Mouse (Mus musculus) liver, adult 2 months (tissue): ENCODE data around the gene Olfr523. TPM values are rescaled to one million over a fixed set of nuclear protein-coding genes. Genes with fewer than 3 reads are reported as not detected.

Source experiments
- DNase-seq: peaks from one replicate; pipeline ENCODE4 v3.0.0-alpha.2; 2011; ENCODE audit warnings: low read depth, low spot score; ENCODE audit errors: extremely low read depth
- H3K27ac ChIP-seq: fragments of 200-500 bp; replicated peaks from 2 replicates; pipeline ENCODE4 v1.5.1; 2012; ENCODE audit warnings: low read depth, mild to moderate bottlenecking, control low read depth, inconsistent platforms, low read length; ENCODE audit not compliant: insufficient read depth
- H3K27me3 ChIP-seq: fragments of 200-500 bp; 2 replicates; pipeline ENCODE4 v1.6.1; 2012; ENCODE audit warnings: mild to moderate bottlenecking, moderate library complexity, low read length, inconsistent platforms; ENCODE audit not compliant: control insufficient read depth, insufficient read depth
- H3K36me3 ChIP-seq: fragments of 200-500 bp; 2 replicates; pipeline ENCODE4 v1.6.1; 2012; ENCODE audit warnings: low read length, inconsistent platforms; ENCODE audit not compliant: control insufficient read depth, insufficient read depth
- H3K4me1 ChIP-seq: fragments of 200-500 bp; 2 replicates; pipeline ENCODE4 v1.6.1; 2011; ENCODE audit warnings: low read length; ENCODE audit not compliant: control insufficient read depth, insufficient read depth
- H3K4me3 ChIP-seq: fragments of 200-500 bp; 2 replicates; pipeline ENCODE4 v1.5.1; 2011; ENCODE audit warnings: low read depth, mild to moderate bottlenecking, control low read depth, low read length, moderate library complexity; ENCODE audit not compliant: insufficient read depth
- H3K79me2 ChIP-seq: fragments of 200-500 bp; 2 replicates; pipeline ENCODE4 v1.6.1; 2012; ENCODE audit warnings: inconsistent platforms, mild to moderate bottlenecking, low read length, moderate library complexity; ENCODE audit not compliant: control insufficient read depth, insufficient read depth
- H3K9ac ChIP-seq: fragments of 200-500 bp; 2 replicates; pipeline ENCODE4 v1.6.1; 2012; ENCODE audit warnings: low read depth, mild to moderate bottlenecking, control low read depth, inconsistent platforms, low read length
- CTCF ChIP-seq: fragments of 200-500 bp; IDR thresholded peaks from 2 replicates; pipeline ENCODE4 v1.5.1; 2011; ENCODE audit warnings: low read depth, low read length, control low read depth
- POLR2A ChIP-seq: fragments of 200-500 bp; IDR thresholded peaks from 2 replicates; pipeline ENCODE4 v1.6.1; 2011; ENCODE audit warnings: low read length, control low read depth; ENCODE audit not compliant: insufficient read depth; ENCODE audit errors: extremely low read depth
- WGBS: fragments of 180-500 bp; shearing (Covaris S2); methylation state at CpG from one replicate; pipeline ENCODE4 v1.1.7; 2018; 5-methylcytosine and 5-hydroxymethylcytosine counted together
- polyA plus RNA-seq: library from polyadenylated mRNA; depleted of rRNA; stranded (reverse); fragments of >200 nt; gene quantifications from 2 replicates; pipeline ENCODE4 v1.2.3, GENCODE M21; 2012
- total RNA-seq: library from RNA; depleted of rRNA; stranded (reverse); fragments of >200 nt; gene quantifications from 2 replicates; pipeline ENCODE4 v1.2.3, GENCODE M21; 2014

Olfr523 gene
- total and polyA plus RNA-seq, 2 experiments, result not detected

- Histone ChIP-seq H3K9ac (no peak overlapping the region), H3K36me3 (no peaks in the 10 kb centered on the region), H3K27me3 (no peaks in the 10 kb centered on the region), H3K27ac (no peak overlapping the region), H3K4me3 (no peak overlapping the region), H3K79me2 (no peaks in the 10 kb centered on the region), H3K4me1 (no peaks in the 10 kb centered on the region)
- TF ChIP-seq POLR2A, result no peak
- TF ChIP-seq CTCF, result no peak
- DNase-seq, result no peak
- WGBS, result 83% methylated on average over 4 of the region's 4 CpGs
Measured at GRCm38 (mm10) chr7:140169386-140169785, 3.6 kb upstream of the Olfr523 start.

DNA sequence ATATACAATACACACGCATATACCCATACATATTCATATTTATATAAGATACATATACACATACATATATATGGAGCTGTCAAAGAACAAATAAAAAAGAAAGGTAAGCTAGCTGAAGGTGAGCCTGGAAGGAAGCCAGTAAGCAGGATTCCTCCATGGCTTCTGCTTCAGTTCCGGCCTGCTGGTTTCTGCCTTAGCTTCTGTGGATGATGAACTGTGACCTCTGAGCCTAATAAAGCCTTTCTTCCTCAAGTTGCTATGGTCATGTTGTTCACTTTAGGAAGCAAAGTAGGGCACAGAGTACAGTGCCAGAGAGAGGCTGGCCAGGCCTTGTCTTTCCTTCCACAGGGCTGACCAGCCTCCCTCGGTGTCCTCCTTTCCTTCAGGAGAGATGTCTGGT lies 2.2 kb upstream of the Olfr523 start:
- no peak overlapping the region for H3K4me3 ChIP-seq
- no peaks in the 10 kb centered on the region for H3K36me3 ChIP-seq
- H3K4me1 ChIP-seq, result no peaks in the 10 kb centered on the region
- no peak for DNase-seq
- H3K9ac ChIP-seq, result no peak overlapping the region
- H3K79me2 ChIP-seq, result no peaks in the 10 kb centered on the region
- TF ChIP-seq CTCF (no peak), POLR2A (no peak)
- H3K27ac ChIP-seq, result no peak overlapping the region
- WGBS, result 95% methylated on average over 3 of the region's 3 CpGs
- H3K27me3 ChIP-seq, result no peaks in the 10 kb centered on the region

- Histone ChIP-seq H3K4me1 (no peaks in the 10 kb centered on the region), H3K9ac (no peak overlapping the region), H3K27me3 (no peaks in the 10 kb centered on the region), H3K4me3 (no peak overlapping the region), H3K79me2 (no peaks in the 10 kb centered on the region), H3K27ac (no peak overlapping the region), H3K36me3 (no peaks in the 10 kb centered on the region)
- WGBS, result 85% methylated on average over 2 of the region's 2 CpGs
- TF ChIP-seq POLR2A (no peak), CTCF (no peak)
- no peak for DNase-seq
Measured at GRCm38 (mm10) chr7:140179176-140179575, 6.2 kb downstream of the Olfr523 start.

DNA sequence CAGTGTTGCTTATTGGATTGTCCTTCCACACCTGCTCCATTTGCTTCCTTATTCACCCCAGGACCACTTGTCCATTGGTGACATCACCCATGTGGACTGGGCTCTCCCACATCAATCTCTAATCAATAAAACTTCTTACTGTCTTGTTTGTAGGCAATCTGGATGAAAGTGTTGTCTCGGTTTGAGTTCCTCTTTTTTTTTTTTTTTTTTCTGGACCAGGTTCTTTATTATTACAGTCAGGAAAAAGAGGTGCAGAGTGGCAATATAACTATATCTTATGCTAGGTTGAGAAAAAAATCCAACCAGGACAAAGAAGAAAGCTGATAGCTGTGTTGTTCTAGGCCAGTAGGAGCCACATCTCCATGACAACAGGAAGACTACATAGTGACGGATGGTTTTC lies 7.7 kb downstream of the Olfr523 start:
- no peak overlapping the region for H3K9ac ChIP-seq
- H3K27ac ChIP-seq, result no peak overlapping the region
- WGBS, result 70% methylated on average over 2 of the region's 2 CpGs
- no peaks in the 10 kb centered on the region for H3K4me1 ChIP-seq
- no peak for DNase-seq
- no peaks in the 10 kb centered on the region for H3K79me2 ChIP-seq
- no peaks in the 10 kb centered on the region for H3K36me3 ChIP-seq
- no peaks in the 10 kb centered on the region for H3K27me3 ChIP-seq
- no peak for TF ChIP-seq CTCF
- no peak for TF ChIP-seq POLR2A
- H3K4me3 ChIP-seq, result no peak overlapping the region

GRCm38 (mm10) chr7:140184206-140184605 lies 11.2 kb downstream of the Olfr523 start:
- Histone ChIP-seq H3K27me3 (no peaks in the 10 kb centered on the region), H3K4me1 (no peaks in the 10 kb centered on the region), H3K4me3 (no peak overlapping the region), H3K36me3 (no peaks in the 10 kb centered on the region), H3K9ac (no peak overlapping the region), H3K79me2 (no peaks in the 10 kb centered on the region), H3K27ac (no peak overlapping the region)
- no peak for DNase-seq
- WGBS, result 73% methylated on average over 4 of the region's 4 CpGs
- TF ChIP-seq CTCF, result no peak

DNA sequence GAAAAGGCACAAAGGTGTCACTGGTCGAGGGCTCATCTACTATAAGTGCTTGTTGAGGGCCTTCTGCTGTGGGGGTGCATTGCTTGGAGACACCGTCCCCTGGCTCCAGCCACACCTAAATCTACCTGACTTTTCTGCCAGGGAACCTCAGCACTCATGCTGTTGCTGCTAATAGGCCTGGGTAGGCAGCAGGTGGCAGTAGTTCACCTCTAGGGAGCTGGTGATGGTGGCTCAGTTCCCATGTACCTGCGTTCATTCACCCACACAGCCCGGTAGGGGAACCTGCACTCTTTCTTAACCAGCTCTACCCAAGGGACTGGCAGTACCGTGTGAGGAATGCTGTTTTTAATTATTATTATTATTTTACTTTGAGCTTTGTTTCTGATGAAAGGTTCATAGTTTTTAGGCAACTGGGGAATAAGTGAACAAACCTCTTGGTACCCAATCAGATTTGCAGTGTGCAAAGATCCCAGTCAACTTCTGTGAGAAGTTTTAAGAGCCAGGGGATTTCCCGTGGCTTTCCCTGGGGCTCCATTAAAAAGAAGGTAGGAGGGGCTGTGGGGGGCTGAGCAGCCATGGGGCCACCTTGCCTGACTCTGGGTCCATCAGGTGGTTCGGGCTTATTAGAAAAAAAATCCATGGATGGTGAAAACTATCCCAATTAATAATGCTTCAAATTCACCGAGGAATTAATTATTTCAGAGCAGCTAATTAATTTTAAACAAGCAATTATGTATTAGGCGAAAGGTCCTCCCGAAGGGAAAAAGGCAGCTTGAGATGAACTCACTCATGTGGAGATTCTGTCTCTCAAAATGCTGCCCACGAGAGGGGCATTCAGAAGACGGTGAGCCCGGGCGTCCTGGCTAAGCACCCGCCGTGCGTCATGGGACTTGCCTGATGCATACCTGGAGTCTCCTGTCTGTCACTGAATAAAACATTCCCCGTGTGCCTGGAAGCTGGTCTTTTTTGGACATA lies 13.9 kb downstream of the Olfr523 start:
- peak; percentile 82 for DNase-seq
- WGBS, result 59% methylated on average over 18 of the region's 18 CpGs
- H3K27me3 ChIP-seq, result no peaks in the 10 kb centered on the region

More for the DNA sequence above, 13.9 kb downstream of the Olfr523 start:
- no peaks in the 10 kb centered on the region for H3K79me2 ChIP-seq
- no peak overlapping the region for H3K9ac ChIP-seq
- H3K36me3 ChIP-seq, result no peaks in the 10 kb centered on the region
- H3K27ac ChIP-seq, result no peak overlapping the region
- no peaks in the 10 kb centered on the region for H3K4me1 ChIP-seq
- no peak overlapping the region for H3K4me3 ChIP-seq
- TF ChIP-seq CTCF (peak; percentile 98), POLR2A (no peak)
